Mouse (Mus musculus) thymus, postnatal 36 days (tissue): ENCODE results near the gene Hsp90ab1.
A peak's percentile ranks its signal among the peaks of the same experiment; 100 is the strongest.

Experiments used
- DNase-seq, 2 experiments: peaks; one replicate each; pipeline ENCODE4 v3.0.0; 2022; ENCODE audit warnings: mixed read lengths in 2 of 2

Hsp90ab1 gene

GRCm38 (mm10) chr17:45556514-45557245 is 16.4 kb downstream of the Hsp90ab1 start:
- DNase-seq: peak in 1 of 2 experiments; percentile 40

- peak in 1 of 2 experiments; percentile 50 for DNase-seq
Observed at GRCm38 (mm10) chr17:45556107-45556489, 17.0 kb downstream of the Hsp90ab1 start.

GRCm38 (mm10) chr17:45555452-45556106 is 17.5 kb downstream of the Hsp90ab1 start, which contains the start of gene Nfkbie:
TSS of gene Nfkbie (plus strand) at chr17:45555703.
- DNase-seq: peak; percentile 98 to 99

GRCm38 (mm10) chr17:45554420-45554819 is 18.7 kb downstream of the Hsp90ab1 start:
- peak in 1 of 2 experiments; percentile 10 for DNase-seq

- DNase-seq: no peak
Observed at GRCm38 (mm10) chr17:45553065-45553464, 20.0 kb downstream of the Hsp90ab1 start.

- DNase-seq: peak; percentile 86 to 87
Observed at GRCm38 (mm10) chr17:45551816-45552451, 21.1 kb downstream of the Hsp90ab1 start.

- no peak for DNase-seq
Observed at GRCm38 (mm10) chr17:45551249-45551796, 21.7 kb downstream of the Hsp90ab1 start.

- no peak for DNase-seq
Observed at GRCm38 (mm10) chr17:45550253-45550652, 22.8 kb downstream of the Hsp90ab1 start.

GRCm38 (mm10) chr17:45549617-45550181 is 23.4 kb downstream of the Hsp90ab1 start, which contains the start of gene Tmem151b:
TSS of gene Tmem151b (minus strand) at chr17:45549677.
- DNase-seq: peak; percentile 50 to 73

- peak; percentile 46 to 55 for DNase-seq
Observed at GRCm38 (mm10) chr17:45548541-45549512, 24.2 kb downstream of the Hsp90ab1 start.

- no peak for DNase-seq
Observed at GRCm38 (mm10) chr17:45547461-45548190, 25.4 kb downstream of the Hsp90ab1 start.

GRCm38 (mm10) chr17:45546941-45547340 is 26.1 kb downstream of the Hsp90ab1 start:
- DNase-seq: no peak

- no peak for DNase-seq
Observed at GRCm38 (mm10) chr17:45545278-45545961, 27.7 kb downstream of the Hsp90ab1 start.

- no peak for DNase-seq
Observed at GRCm38 (mm10) chr17:45544873-45545277, 28.2 kb downstream of the Hsp90ab1 start.

- no peak for DNase-seq
Observed at GRCm38 (mm10) chr17:45544001-45544872, 28.8 kb downstream of the Hsp90ab1 start.

- no peak for DNase-seq
Observed at GRCm38 (mm10) chr17:45543115-45543514, 30.0 kb downstream of the Hsp90ab1 start.

GRCm38 (mm10) chr17:45542705-45543104 is 30.4 kb downstream of the Hsp90ab1 start:
- no peak for DNase-seq

- DNase-seq: no peak
Observed at GRCm38 (mm10) chr17:45542129-45542528, 30.9 kb downstream of the Hsp90ab1 start.

- no peak for DNase-seq
Observed at GRCm38 (mm10) chr17:45539664-45540063, 33.4 kb downstream of the Hsp90ab1 start.
